Mouse (Mus musculus) E14TG2a.4 (cell line): ENCODE data around the gene Dnajb6.

Experiments used
- H3K27me3 ChIP-seq: 2 replicates; pipeline ENCODE4 v1.6.1; 2014; ENCODE audit warnings: low read length, control low read depth; ENCODE audit not compliant: insufficient read depth
- H3K36me3 ChIP-seq: 2 replicates; pipeline ENCODE4 v1.6.1; 2014; ENCODE audit warnings: low read length, control low read depth; ENCODE audit not compliant: insufficient read depth
- H3K4me1 ChIP-seq: replicated peaks from 2 replicates; pipeline ENCODE4 v1.6.1; 2014; ENCODE audit warnings: low read depth, low read length, control low read depth
- H3K4me3 ChIP-seq: replicated peaks from 2 replicates; pipeline ENCODE4 v1.5.1; 2014; ENCODE audit warnings: mild to moderate bottlenecking, low read length
- H3K9me3 ChIP-seq: 2 replicates; pipeline ENCODE4 v1.6.1; 2014; ENCODE audit warnings: low read length, control low read depth
- CTCF ChIP-seq: conservative IDR thresholded peaks from 2 replicates; pipeline ENCODE4 v1.5.1; 2014; ENCODE audit warnings: low read length
- NANOG ChIP-seq: IDR thresholded peaks from 2 replicates; pipeline ENCODE4 v1.6.1; 2014; ENCODE audit warnings: borderline replicate concordance, low read length, mixed read lengths
- POU5F1 ChIP-seq: IDR thresholded peaks from 2 replicates; pipeline ENCODE4 v1.6.1; 2014; ENCODE audit warnings: low read length, borderline replicate concordance

The Dnajb6 gene

DNA sequence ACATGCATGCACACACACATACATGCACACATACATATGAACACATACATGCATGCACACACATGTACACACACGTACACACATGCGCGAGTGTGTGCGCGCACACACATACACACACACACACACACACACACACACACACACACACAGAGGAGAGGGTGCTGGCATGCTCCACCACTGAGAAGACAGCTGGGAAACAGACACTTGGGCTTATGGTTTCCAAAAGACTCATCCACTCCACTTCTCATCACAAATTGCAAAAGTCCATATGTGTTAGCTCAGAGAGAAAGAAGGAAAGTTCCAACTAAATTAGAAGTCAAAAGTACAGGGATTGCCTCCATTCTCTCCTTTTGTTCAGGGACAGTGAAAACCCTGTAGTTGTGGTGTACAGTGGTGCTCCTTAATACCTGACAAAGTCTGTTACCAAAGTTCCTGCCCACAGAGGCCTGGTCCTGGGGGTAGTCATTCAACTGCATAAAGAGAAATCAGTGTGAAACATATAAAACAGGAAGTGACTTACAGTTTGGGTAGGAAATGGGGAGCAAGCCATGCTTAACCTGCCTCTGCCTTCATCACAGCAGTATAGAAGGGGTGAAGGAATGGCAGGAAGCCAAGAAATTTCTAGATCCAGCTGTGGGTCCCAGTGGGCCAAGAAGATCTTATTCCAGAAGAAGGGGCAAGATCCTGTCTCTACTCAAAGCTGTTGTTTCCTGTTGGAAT, 81.2 kb downstream of the Dnajb6 start:
- peaks cover 47% of the 10 kb centered on the region for H3K9me3 ChIP-seq
- H3K27me3 ChIP-seq = no peaks in the 10 kb centered on the region
- peaks cover 7% of the 10 kb centered on the region; the same call in 1 of the 2 replicates for H3K36me3 ChIP-seq
- no peak for TF ChIP-seq CTCF
- no peak for TF ChIP-seq NANOG
- TF ChIP-seq POU5F1 = no peak
- peaks cover 8% of the 10 kb centered on the region for H3K4me1 ChIP-seq
- no peak overlapping the region for H3K4me3 ChIP-seq

DNA sequence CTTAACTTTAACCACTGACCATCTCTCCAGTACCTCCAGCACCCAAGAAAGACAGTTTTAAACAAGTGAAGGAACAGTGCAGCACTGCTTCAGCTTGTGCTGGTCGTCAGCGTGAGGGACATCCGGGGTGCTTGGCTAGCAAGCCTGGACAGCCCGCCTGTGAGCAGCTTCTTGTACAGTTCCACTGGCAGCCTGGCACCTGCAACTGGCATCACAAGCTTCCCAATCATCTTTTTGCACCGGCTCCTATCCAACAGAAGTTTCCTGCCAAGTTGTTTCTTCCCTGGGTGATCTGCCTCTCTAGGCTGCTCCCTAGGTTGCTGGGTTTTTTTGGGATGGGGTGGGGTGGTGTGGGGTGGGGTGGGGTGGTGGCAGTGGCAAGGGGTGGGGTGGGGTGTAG, 81.9 kb downstream of the Dnajb6 start:
- Histone ChIP-seq H3K4me3 (no peak overlapping the region), H3K9me3 (peaks cover 44% of the 10 kb centered on the region), H3K27me3 (no peaks in the 10 kb centered on the region), H3K36me3 (peaks cover 7% of the 10 kb centered on the region; the same call in 1 of the 2 replicates), H3K4me1 (peaks cover 5% of the 10 kb centered on the region)
- no peak for TF ChIP-seq NANOG
- TF ChIP-seq CTCF = no peak
- no peak for TF ChIP-seq POU5F1

DNA sequence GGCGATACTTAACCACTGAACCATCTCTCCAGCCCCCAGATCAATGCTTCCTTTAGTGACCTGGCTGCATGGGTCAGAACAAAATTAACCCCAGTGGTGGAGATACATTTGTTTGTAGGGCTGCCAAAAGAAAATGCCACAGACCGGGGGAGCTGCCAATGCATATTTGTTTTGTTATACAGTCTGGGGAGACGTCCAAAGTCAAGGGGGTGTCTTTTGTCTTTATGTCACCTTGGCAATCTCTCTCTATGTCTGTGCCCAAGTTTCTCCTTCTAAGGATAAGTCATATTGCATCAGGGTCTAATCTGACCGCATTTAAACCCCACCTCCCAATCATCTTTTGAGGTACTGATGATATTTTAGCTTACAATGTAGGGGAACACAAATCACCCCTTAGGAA, 82.8 kb downstream of the Dnajb6 start:
- TF ChIP-seq POU5F1 = no peak
- TF ChIP-seq CTCF = no peak
- no peak for TF ChIP-seq NANOG
- Histone ChIP-seq H3K4me3 (no peak overlapping the region), H3K27me3 (no peaks in the 10 kb centered on the region), H3K4me1 (0 out of 2 replicates have a peak, but pooled peaks cover 2% of the 10 kb centered on the region), H3K36me3 (peaks cover 7% of the 10 kb centered on the region; the same call in 1 of the 2 replicates), H3K9me3 (peaks cover 35% of the 10 kb centered on the region)

DNA sequence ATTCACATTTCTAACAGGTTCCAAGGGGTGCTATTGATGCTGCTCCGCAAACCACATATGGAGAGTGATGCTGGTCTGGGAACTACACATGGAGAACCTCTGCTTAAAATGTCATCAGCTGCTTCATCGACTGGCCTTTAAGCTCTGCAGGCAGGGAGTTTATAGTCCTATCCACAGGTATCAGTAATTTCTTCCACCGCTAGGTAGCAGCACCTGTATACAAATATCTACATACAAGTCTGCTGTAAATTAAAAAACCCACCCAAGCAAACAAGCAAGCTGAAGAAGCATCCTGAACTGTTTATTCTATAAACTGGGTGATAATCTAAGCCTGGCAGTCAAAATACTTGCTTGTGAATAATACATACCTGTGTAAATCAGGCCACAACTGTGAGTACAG, 89.3 kb downstream of the Dnajb6 start:
- 0 out of 2 replicates have a peak, but pooled peaks cover 5% of the 10 kb centered on the region for H3K4me1 ChIP-seq
- TF ChIP-seq NANOG (no peak), CTCF (peak; percentile 32; the same call in 1 of the 2 replicates)
- 0 out of 2 replicates have a peak, but pooled peaks cover 2% of the 10 kb centered on the region for H3K27me3 ChIP-seq
- no peak overlapping the region for H3K4me3 ChIP-seq
- H3K36me3 ChIP-seq = no peaks in the 10 kb centered on the region
- H3K9me3 ChIP-seq = no peaks in the 10 kb centered on the region

DNA sequence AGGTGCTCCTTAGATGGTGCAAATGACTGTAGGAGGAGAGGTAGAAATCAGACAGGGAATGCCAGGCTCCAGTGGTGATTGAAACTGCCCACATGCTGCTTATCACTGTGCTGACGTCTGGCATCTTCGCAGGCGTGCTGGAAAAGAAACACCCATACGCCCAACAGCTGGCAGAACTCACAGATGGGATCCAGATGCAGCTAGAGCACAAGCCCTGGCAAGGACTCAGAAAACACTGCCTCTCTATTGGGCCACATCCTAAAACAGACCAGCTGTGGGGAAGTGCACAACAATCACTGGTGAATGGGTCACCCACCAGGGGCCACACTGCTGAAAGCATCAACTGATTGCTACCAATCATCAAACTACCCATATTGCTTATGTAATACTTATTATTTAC, 91.3 kb downstream of the Dnajb6 start:
- TF ChIP-seq POU5F1 (no peak), NANOG (no peak), CTCF (no peak)
- H3K9me3 ChIP-seq = no peaks in the 10 kb centered on the region
- no peaks in the 10 kb centered on the region for H3K36me3 ChIP-seq
- H3K4me3 ChIP-seq = no peak overlapping the region
- peaks cover 8% of the 10 kb centered on the region; the same call in 1 of the 2 replicates for H3K27me3 ChIP-seq
- H3K4me1 ChIP-seq = 0 out of 2 replicates have a peak, but pooled peaks cover 5% of the 10 kb centered on the region

DNA sequence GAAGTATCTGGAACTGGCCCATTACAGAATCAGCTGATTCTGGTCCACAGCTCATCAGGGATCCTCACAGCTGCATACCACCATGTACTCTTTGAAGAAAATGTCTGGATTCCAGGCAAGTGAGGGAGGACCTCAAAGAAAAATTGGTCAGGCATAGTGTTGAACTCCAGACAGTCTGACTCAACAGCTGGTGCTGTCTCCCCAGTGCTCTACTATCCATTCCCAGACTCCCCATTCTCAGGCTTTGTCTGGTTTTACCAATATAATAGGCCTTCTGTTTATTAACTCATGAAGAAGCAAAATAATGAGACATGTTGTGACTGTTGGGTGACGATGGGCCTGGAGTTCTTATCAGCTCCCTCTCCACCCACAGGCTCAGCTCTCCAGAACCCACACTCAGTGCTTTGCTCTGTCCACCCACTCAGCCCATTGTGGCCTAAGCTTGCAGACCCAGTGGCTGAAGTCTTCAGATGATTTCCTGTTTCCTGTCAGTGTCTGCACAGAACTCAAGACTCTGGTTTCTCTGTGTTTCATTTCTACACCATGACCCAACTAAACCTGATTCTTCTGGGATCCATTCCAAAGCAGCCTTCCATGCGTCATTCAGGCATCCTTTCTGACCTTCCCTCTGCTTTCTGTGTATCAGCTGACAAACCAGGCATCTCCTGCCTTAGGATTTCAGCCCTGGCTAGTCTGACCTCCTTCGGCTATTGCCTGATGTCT, 107.1 kb downstream of the Dnajb6 start:
- Histone ChIP-seq H3K9me3 (no peaks in the 10 kb centered on the region), H3K27me3 (no peaks in the 10 kb centered on the region), H3K4me3 (no peak overlapping the region), H3K4me1 (no peaks in the 10 kb centered on the region), H3K36me3 (no peaks in the 10 kb centered on the region)
- TF ChIP-seq NANOG (no peak), CTCF (no peak), POU5F1 (no peak)

DNA sequence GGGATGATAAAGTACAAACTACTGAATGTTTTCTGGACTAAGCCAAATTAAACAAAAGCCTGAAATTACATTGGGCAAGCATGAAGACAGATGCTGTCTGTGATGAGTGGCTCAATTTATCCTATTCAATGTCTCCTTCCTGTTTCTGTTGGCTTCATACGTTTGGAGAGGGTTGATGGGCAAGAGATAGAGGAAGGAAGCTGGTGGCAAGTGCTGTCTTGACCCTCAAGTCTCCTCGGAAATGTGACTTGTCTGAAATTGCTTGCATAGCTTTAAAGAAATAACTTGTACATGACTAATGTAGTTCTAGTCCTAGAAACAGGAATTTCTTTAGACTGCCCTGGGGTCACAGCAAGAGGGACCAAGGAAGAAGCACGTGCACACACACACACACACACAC, 109.5 kb downstream of the Dnajb6 start:
- Histone ChIP-seq H3K4me3 (no peak overlapping the region), H3K36me3 (no peaks in the 10 kb centered on the region), H3K4me1 (no peaks in the 10 kb centered on the region), H3K9me3 (no peaks in the 10 kb centered on the region), H3K27me3 (no peaks in the 10 kb centered on the region)
- TF ChIP-seq CTCF (no peak), POU5F1 (no peak), NANOG (no peak)

DNA sequence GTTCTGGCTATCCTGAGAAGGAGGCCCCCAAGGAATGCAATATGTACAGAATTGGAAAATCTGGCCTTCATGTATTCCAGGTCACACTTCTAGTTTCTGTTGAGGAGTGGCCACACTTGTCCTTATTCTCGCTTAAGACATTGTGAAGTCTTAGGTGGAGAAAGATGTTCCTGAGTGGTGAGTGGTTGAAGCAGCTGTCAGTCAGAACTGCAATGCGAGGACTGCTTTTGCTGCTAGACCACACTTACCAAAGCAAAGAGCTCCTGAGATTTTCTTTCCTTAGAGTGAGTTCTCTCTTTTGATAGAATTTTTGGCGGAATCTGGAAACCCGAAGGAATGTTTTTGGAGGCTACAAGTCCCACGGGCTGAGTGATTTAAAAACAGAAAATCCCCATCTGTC, 112.0 kb downstream of the Dnajb6 start:
- no peak for TF ChIP-seq NANOG
- TF ChIP-seq CTCF = no peak
- no peak for TF ChIP-seq POU5F1
- H3K4me3 ChIP-seq = no peak overlapping the region
- no peaks in the 10 kb centered on the region for H3K27me3 ChIP-seq
- no peaks in the 10 kb centered on the region for H3K36me3 ChIP-seq
- no peaks in the 10 kb centered on the region for H3K9me3 ChIP-seq
- no peaks in the 10 kb centered on the region for H3K4me1 ChIP-seq
